Mouse (Mus musculus): ENCODE measurements around the gene Usp36.
A peak's percentile ranks its signal among the peaks of the same experiment; 100 is the strongest.

Usp36 gene

GRCm38 (mm10) chr11:118222917-118223316, 67.1 kb downstream of the Usp36 start:
- no peak for DNase-seq (ENCODE audit: low read depth, low spot score)

- DNase-seq (ENCODE audit: low read depth, low spot score) = no peak
Measured at GRCm38 (mm10) chr11:118222351-118222885, 67.6 kb downstream of the Usp36 start.

GRCm38 (mm10) chr11:118220561-118221262, 69.3 kb downstream of the Usp36 start:
- peak; percentile 52 for DNase-seq (ENCODE audit: low read depth, low spot score)

- no peak for DNase-seq (ENCODE audit: low read depth, low spot score)
Measured at GRCm38 (mm10) chr11:118219066-118219465, 71.0 kb downstream of the Usp36 start.

GRCm38 (mm10) chr11:118216468-118216867, 73.6 kb downstream of the Usp36 start:
- no peak for DNase-seq (ENCODE audit: low read depth, low spot score)

- DNase-seq (ENCODE audit: low read depth, low spot score) = no peak
Measured at GRCm38 (mm10) chr11:118215928-118216458, 74.1 kb downstream of the Usp36 start.

- no peak for DNase-seq (ENCODE audit: low read depth, low spot score)
Measured at GRCm38 (mm10) chr11:118212636-118213112, 77.4 kb downstream of the Usp36 start.

GRCm38 (mm10) chr11:118211749-118212635, 78.1 kb downstream of the Usp36 start:
- no peak for DNase-seq (ENCODE audit: low read depth, low spot score)

GRCm38 (mm10) chr11:118210962-118211361, 79.1 kb downstream of the Usp36 start:
- DNase-seq (ENCODE audit: low read depth, low spot score) = no peak

- no peak for DNase-seq (ENCODE audit: low read depth, low spot score)
Measured at GRCm38 (mm10) chr11:118210116-118210515, 79.9 kb downstream of the Usp36 start.

All from ES-CJ7 (cell line).